Mouse (Mus musculus): Measurements from ENCODE around the gene Chrm4.

The Chrm4 gene

DNA sequence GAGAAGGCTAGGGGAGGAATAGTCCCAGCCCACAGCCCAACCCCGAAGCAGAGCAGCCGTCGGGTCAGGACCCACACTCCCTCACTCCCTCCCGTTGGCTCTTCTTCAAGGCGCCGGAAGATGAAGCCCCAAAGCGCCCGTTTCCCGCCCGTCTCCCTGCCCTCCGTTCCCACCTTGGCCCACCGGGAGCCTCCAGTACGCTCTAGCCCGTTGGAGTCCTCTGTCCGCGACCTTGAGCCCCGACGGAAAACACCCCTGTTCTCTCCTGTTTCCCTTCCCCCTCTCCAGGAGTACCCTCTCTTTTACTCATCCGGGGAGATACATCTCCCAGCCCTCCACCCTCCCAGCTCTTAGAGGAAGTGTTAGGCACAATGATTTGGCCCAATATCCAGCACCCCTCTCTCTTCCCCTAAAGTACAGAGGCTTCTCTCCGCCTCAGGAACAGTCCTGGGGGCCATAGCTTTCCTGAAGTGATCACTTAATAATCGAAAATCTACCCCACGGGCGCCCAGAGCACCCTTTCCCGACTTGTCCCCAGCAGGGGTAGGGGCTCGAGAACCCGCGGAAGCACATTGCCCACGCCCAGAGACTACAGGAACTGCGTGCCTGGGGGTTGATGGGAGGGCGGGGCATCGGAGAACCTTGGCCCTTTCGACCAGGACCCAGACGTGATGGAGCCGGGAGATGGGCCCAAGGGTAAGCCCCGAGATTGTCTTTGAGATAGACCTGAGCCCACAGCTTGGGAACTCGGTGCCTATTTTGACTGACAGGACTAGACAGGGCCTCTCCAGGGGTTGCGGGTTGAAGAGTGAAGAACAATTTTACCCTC is 4.2 kb upstream of the Chrm4 start:
- DNase-seq (ENCODE audit: low spot score) = peak; percentile 23

DNA sequence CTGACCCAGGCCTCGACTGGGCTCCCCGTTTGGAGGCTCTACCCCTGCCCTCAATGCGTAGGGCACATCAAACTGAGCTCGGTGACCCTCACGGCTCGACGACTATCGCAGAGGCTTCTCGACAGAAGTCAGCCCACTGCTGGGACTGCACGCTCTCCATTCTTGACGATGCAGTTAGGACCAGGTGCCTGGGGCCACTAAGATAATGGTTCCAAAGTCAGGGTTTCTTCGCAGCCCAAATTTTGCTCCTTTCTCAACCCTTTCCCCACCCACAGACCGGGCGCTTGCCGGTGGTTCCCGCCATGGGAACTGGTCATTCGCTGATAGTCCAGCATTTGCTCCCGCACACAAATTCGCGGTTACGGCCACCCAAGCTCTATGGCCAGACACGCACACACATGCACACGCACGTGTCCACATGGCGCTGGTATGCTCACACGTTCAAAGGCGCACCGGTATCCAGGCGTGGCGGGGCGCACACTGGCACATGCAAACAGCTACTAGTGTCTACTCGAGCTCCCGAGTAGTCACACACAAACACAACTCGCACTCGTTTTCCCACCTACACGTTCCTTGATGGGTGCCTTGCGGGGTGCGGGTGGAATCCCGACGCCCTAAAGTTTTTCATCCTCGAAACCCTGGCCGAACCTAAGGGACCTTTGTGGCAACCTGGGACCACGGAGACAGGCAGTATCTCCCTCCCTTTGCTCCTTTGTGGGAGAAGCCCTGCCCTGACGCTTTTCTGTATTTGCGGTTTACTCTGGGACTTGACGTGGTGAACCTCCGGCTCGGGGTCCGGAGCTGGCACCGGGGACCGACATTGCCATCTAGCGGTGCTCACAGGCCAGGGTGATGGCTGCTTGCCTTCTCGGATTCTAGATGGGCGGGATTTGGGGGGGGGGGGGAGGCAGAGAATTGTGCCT is 3.4 kb upstream of the Chrm4 start:
- peak; percentile 90 for DNase-seq (ENCODE audit: low spot score)

GRCm38 (mm10) chr2:91924726-91925125 is 2.3 kb upstream of the Chrm4 start:
- DNase-seq (ENCODE audit: low spot score) = no peak

DNA sequence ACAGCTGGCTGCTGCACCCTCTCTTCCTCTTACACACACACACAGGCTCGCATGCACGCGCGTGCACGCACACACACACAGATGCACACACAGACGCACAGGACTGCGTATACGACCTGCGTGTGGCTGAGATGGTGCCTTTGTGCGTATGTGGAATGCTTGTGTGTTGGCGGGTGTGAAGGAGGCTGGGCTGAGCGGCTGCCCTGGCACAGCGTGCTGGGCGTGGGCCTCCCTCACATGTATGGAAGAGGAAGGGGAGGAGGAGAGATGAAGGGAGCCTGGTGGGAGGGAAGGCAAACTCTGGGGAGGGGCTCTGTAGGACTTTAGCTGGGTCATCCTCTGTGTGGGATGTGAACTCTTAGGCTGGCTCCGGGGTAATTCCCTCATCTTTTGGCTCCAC is 1.6 kb upstream of the Chrm4 start:
- DNase-seq (ENCODE audit: low spot score) = no peak

DNA sequence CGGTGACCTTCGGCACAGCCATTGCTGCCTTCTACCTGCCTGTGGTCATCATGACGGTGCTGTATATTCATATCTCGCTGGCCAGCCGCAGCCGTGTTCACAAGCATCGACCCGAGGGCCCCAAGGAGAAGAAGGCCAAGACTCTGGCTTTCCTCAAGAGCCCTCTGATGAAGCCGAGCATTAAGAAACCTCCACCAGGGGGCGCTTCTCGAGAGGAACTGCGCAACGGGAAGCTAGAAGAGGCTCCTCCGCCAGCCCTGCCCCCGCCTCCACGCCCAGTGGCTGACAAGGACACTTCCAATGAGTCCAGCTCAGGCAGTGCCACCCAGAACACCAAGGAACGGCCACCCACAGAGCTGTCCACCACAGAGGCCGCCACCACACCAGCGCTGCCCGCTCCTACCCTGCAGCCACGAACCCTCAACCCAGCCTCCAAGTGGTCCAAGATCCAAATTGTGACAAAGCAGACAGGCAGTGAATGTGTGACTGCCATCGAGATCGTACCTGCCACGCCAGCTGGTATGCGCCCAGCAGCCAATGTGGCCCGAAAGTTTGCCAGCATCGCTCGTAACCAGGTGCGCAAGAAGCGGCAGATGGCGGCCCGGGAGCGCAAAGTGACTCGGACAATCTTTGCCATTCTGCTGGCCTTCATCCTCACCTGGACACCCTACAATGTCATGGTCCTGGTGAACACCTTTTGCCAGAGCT is 931 bp downstream of the Chrm4 start:
- peak; percentile 85 for DNase-seq (ENCODE audit: low spot score)

DNA sequence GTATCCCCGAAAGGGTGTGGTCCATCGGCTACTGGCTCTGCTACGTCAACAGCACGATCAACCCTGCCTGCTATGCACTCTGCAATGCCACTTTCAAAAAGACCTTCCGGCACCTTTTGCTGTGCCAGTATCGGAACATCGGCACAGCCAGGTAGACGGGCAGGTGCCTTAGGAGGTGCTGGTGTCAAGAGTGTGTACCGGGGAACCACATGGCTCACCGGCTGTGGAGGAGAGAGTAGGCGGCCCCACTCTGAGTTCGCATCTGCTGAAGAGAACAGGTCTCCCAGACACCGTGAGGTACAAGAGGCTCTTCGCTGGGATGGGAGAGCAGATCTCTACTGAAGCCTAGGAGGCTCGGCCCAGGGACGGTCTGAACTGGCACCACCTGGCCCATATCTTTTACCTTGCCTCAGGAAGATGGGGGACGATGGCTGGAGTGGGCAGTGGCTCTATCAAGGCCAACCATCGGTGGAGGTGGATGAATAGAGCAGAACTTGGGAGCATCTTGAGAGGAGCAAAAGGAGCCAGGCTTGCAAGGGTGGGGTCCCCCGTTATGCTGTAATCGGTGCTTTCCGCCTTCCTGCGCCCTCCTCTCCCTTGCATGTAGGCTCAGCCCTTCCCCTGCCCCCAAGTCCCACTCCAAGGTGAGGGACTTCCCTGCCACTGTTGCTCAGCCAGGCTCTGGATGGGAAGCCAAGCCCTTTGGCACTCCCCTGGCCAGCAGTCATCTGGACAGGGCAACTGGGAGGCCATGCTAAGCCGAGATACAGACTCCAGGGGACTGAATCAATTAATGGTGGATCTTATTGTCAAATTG is 1.7 kb downstream of the Chrm4 start:
- DNase-seq (ENCODE audit: low spot score) = peak; percentile 35

- no peak for DNase-seq (ENCODE audit: low spot score)
These were observed 2.4 kb downstream of the Chrm4 start for GRCm38 (mm10) chr2:91929455-91929854.

DNA sequence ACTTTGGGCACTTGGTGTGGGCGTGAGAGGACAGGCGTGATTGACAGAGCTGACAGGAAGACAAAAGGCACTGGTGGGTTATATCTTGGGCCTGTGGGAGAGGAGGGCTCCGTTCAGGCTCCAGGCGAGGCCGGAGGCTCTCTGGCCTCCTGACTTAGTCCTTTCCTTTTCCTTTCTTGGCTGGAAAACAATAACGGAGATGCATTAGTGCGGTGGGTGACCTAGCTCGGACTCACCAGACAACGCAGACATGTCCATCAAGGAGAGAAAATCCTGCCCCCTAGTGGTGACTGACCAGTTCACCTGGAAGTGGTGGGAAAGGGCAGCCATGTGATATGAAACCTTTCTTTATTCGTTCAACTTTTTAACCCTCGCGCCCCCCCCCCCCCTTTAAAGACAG is 2.9 kb downstream of the Chrm4 start:
- peak; percentile 97 for DNase-seq (ENCODE audit: low spot score)

GRCm38 (mm10) chr2:91930761-91931291 is 3.8 kb downstream of the Chrm4 start:
- peak; percentile 49 for DNase-seq (ENCODE audit: low spot score)

GRCm38 (mm10) chr2:91931328-91932159 is 4.5 kb downstream of the Chrm4 start:
- DNase-seq (ENCODE audit: low spot score) = peak; percentile 93

GRCm38 (mm10) chr2:91932160-91932711 is 5.2 kb downstream of the Chrm4 start, which contains the start of gene Mdk:
Gene Mdk (minus strand): TSS chr2:91932297.
- peak; percentile 92 for DNase-seq (ENCODE audit: low spot score)

DNA sequence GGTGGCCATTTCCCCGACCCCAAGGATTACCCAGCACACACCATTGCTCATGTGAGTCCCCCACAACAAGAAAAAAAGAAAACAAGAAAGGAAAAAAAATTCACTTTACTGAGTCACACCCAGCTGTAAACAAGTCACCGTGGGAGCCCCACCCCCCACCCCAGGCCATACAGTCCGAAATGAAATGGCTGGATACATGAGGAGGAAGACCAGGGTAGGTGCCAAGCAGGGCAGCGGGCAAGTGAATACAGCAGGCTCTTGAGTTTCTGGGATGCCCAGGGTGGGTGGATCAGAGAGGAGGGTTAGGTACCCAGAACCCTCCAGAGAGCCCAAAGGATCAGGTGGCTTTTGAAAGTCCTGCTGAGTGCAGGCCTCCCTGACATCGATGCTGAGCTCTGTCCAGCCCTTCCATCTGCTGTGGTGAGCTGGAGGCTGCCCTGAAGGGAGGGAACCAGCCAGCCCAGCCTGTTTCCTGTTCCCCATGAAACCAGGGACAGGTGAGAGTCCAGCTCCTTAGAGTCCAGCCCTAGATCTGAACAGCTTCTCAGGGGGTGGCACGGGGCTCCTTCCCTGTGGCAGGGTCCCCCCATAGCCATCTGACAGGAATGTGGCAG is 5.8 kb downstream of the Chrm4 start:
- DNase-seq (ENCODE audit: low spot score) = peak; percentile 57

GRCm38 (mm10) chr2:91933471-91933870 is 6.4 kb downstream of the Chrm4 start:
- DNase-seq (ENCODE audit: low spot score) = peak; percentile 80

DNA sequence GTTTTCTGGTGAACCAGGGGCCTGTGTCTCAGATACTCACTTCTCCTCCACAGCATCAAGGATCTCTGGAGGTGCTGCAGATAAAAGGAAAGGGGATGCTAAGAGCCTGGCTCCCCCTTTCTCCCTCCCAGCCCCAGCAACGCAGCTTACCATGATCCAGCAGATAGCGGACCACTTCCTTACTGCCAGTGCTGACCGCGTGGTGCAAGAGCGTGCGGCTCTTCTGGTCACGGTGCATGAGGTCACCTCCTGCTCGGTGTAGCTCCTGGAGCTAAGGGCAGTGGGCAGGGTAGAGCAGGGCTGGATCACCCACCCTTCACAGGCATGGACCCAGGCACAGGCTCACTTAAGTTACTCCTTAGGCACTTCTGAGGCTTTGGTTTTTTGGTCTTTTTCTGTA is 7.0 kb downstream of the Chrm4 start:
- DNase-seq (ENCODE audit: low spot score) = peak; percentile 56

DNA sequence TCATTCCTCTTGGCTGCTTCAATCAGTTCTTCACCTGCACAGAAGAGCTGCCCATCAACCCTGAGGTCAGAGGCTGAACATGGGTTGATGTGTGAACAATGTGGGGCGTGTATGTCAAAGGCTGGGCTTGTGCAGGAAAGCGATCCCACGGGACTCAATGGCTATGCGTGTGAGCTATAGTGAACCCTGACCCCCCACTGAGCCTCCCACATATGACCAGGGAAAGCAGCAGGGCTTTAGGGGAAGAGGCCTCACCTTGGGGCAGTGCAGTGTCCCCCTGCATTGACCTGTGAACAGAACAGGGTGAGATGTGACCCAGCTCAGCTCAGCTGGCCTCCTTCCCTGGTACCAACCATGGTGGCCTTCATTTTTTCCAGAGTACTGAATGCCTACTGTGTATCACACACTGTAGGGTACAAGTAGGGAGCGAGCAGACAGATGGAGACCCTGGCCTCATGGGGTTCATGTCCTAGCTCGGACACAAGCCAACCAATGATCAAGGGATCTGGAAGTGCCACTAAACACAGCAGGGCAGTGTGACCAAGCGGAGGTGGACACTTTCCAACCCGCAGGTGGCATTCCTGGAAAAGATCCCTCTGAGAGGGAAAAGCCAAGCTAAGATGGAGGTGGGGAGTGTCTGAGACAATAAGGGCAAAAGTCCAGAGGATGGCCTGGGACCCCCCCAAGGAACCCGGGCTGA is 7.9 kb downstream of the Chrm4 start:
- DNase-seq (ENCODE audit: low spot score) = no peak

DNA sequence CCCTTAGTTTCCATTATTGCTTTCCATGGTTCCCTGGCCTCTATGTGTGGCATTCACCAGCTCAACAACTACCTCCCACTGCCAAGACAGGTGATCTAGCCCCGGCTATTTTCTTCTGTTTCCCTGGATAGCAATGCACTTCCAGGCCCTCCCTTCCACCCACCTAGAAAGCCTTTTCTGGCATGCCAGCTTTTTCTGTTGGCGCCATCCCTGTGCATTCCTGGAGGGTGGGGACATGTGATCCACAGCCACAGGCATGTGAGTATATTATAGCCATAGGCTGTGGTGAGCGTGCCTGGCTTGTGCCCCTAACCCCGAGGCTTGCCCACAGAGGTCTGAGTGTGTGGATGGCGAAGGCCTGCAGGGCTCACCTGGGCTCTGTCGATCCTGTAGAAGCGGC is 9.1 kb downstream of the Chrm4 start:
- no peak for DNase-seq (ENCODE audit: low spot score)

- DNase-seq (ENCODE audit: low spot score) = no peak
These were observed 12.4 kb downstream of the Chrm4 start for GRCm38 (mm10) chr2:91939303-91939935.

DNA sequence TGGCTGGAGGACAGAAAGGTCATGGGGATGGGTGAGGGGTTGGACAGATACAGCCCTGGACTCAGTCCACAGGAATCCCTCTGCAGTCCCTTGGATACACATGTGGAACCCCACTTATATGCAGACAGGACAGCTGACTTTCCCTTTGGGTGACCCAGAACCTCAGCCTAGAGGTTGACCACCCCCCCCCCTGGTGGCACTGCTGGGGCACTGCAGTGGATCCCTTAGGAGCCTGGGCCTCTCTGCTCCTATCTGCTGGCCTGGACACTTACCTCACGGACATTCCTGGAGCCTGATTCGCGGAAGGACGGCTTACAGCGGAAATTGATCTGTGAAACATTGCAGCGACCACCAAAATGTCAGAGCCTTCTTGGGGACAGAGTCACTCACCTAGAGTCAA is 15.3 kb downstream of the Chrm4 start:
- DNase-seq (ENCODE audit: low spot score) = no peak
